ENCODE assay signal across 8 mouse cellular contexts in genomic region chr7:37346041-37346440, GRCm38 (mm10).
DNase-seq lines count a peak whose midpoint lies in the region; ATAC-seq lines count a peak whose summit lies in the region.

No protein-coding gene starts in this region.

- no peaks in the 10 kb centered on the region for H3K9me3 ChIP-seq in limb, embryonic 13.5 days
- no peaks in the 10 kb centered on the region for H3K9me3 ChIP-seq in neural tube, embryonic 13.5 days

- WGBS in limb, embryonic 13.5 days: 2% methylated on average over 10 of the region's 10 CpGs
- WGBS in neural tube, embryonic 13.5 days: 1% methylated on average over 10 of the region's 10 CpGs

- H3K27me3 ChIP-seq in limb, embryonic 13.5 days: peaks cover 45% of the 10 kb centered on the region
- H3K27me3 ChIP-seq in neural tube, embryonic 13.5 days: no peaks in the 10 kb centered on the region

- peak; percentile 68; the same call in 1 of the 2 replicates for ATAC-seq in limb, embryonic 13.5 days (ENCODE audit: low FRiP score, low read depth)
- ATAC-seq in neural tube, embryonic 13.5 days (ENCODE audit: low read depth): peak; percentile 33

- H3K27ac ChIP-seq in limb, embryonic 13.5 days: no peak overlapping the region
- 0 out of 2 replicates have a peak overlapping the region, but pooled peaks have one; percentile 38 for H3K27ac ChIP-seq in neural tube, embryonic 13.5 days (replicated peaks)

- no peak overlapping the region for H3K9ac ChIP-seq in limb, embryonic 13.5 days
- no peak overlapping the region for H3K9ac ChIP-seq in neural tube, embryonic 13.5 days

- peaks cover 20% of the 10 kb centered on the region for H3K4me1 ChIP-seq in limb, embryonic 13.5 days
- H3K4me1 ChIP-seq in neural tube, embryonic 13.5 days (replicated peaks): peaks cover 62% of the 10 kb centered on the region

- no peaks in the 10 kb centered on the region for H3K36me3 ChIP-seq in limb, embryonic 13.5 days
- no peaks in the 10 kb centered on the region for H3K36me3 ChIP-seq in neural tube, embryonic 13.5 days

- DNase-seq in A20 (ENCODE audit: low read depth, low spot score): peak; percentile 3
- DNase-seq in MN1 (ENCODE audit: low spot score): peak; percentile 34
- DNase-seq in cerebellum, adult 9-10 months: peak; percentile 90
- DNase-seq in frontal cortex, adult 2 months (ENCODE audit: extremely low spot score in 1 of 2, low spot score in 1 of 2): peak; percentile 64 to 91
- peak; percentile 66 for DNase-seq in kidney, adult 9 months
- DNase-seq in urinary bladder, postnatal 36 days (ENCODE audit: low spot score in 2 of 2): peak; percentile 67 to 75

- 0 out of 2 replicates have a peak overlapping the region, but pooled peaks have one; percentile 1 for H3K4me2 ChIP-seq in limb, embryonic 13.5 days (replicated peaks)
- H3K4me2 ChIP-seq in neural tube, embryonic 13.5 days: no peak overlapping the region

- no peak overlapping the region for H3K4me3 ChIP-seq in limb, embryonic 13.5 days
- H3K4me3 ChIP-seq in neural tube, embryonic 13.5 days: no peak overlapping the region

Comparison
In these comparisons a context has a peak if more than half of its experiments do, and no peak if none do; other contexts are left out.
1. DNase-seq: peak in every context shown above with its lines; median percentile 90 in cerebellum, adult 9-10 months; 78 in frontal cortex, adult 2 months; 71 in urinary bladder, postnatal 36 days; 66 in kidney, adult 9 months; 34 in MN1; 3 in A20.